Mouse (Mus musculus): Measurements from ENCODE around the gene Znrf1. TPM values are rescaled to one million over a fixed set of nuclear protein-coding genes. Genes with fewer than 3 reads are reported as not detected.
"Not testable (repeated sequence)": the region's sequence is repeated elsewhere in the genome, so short reads cannot be mapped to it uniquely, and the experiment has no call there.

Gene Znrf1
- total RNA-seq (2021) (10 to 100 TPM; 34.7 to 37.3 TPM), polyA plus RNA-seq (2012; rRNA removed) (105 and 109 TPM in 2 replicates)
- long read RNA-seq, transcript Znrf1-207 (5 exons, 1,238 nt) = major isoform, 14 of 24 reads
- long read RNA-seq, transcript Znrf1-201 (4 exons, 3,108 nt) = minor isoform, 7 of 24 reads
- long read RNA-seq, partial matches to known transcripts = 0 of 24 reads
- long read RNA-seq, other reads (novel, unspliced or antisense) = 3 of 24 reads

GRCm38 (mm10) chr8:111536031-111536977 lies at the start of gene Znrf1:
Gene Znrf1 (plus strand): TSS chr8:111536097.
- DNase-seq = peak; percentile 87

- DNase-seq = no peak
Observed at GRCm38 (mm10) chr8:111490034-111490591, 45.8 kb upstream of the Znrf1 start.

GRCm38 (mm10) chr8:111491191-111491590 lies 44.7 kb upstream of the Znrf1 start:
- DNase-seq = no peak

GRCm38 (mm10) chr8:111492508-111492907 lies 43.4 kb upstream of the Znrf1 start:
- no peak for DNase-seq

GRCm38 (mm10) chr8:111493176-111493575 lies 42.7 kb upstream of the Znrf1 start:
- DNase-seq = no peak

- no peak for DNase-seq
Observed at GRCm38 (mm10) chr8:111496326-111496725, 39.6 kb upstream of the Znrf1 start.

GRCm38 (mm10) chr8:111498249-111498648 lies 37.6 kb upstream of the Znrf1 start:
- DNase-seq = not testable (repeated sequence)

GRCm38 (mm10) chr8:111501724-111502464 lies 34.0 kb upstream of the Znrf1 start:
- DNase-seq = no peak

GRCm38 (mm10) chr8:111508566-111508965 lies 27.3 kb upstream of the Znrf1 start:
- no peak for DNase-seq

- no peak for DNase-seq
Observed at GRCm38 (mm10) chr8:111509278-111509677, 26.6 kb upstream of the Znrf1 start.

- DNase-seq = no peak
Observed at GRCm38 (mm10) chr8:111510401-111510800, 25.5 kb upstream of the Znrf1 start.

- no peak for DNase-seq
Observed at GRCm38 (mm10) chr8:111512941-111513340, 23.0 kb upstream of the Znrf1 start.

- DNase-seq = no peak
Observed at GRCm38 (mm10) chr8:111513446-111513845, 22.5 kb upstream of the Znrf1 start.

- DNase-seq = no peak
Observed at GRCm38 (mm10) chr8:111516451-111517035, 19.4 kb upstream of the Znrf1 start.

GRCm38 (mm10) chr8:111517466-111517865 lies 18.4 kb upstream of the Znrf1 start:
- DNase-seq = no peak

- DNase-seq = peak; percentile 98
Observed at GRCm38 (mm10) chr8:111521713-111522429, 14.0 kb upstream of the Znrf1 start, which contains the start of gene Wdr59. Gene Wdr59 (minus strand): TSS chr8:111522092.

GRCm38 (mm10) chr8:111526403-111527024 lies 9.4 kb upstream of the Znrf1 start:
- DNase-seq = no peak

GRCm38 (mm10) chr8:111527149-111527548 lies 8.7 kb upstream of the Znrf1 start:
- no peak for DNase-seq

- DNase-seq = no peak
Observed at GRCm38 (mm10) chr8:111528071-111528470, 7.8 kb upstream of the Znrf1 start.

- DNase-seq = no peak
Observed at GRCm38 (mm10) chr8:111531191-111531590, 4.7 kb upstream of the Znrf1 start.

GRCm38 (mm10) chr8:111531621-111532020 lies 4.3 kb upstream of the Znrf1 start:
- DNase-seq = no peak

All from adrenal gland, adult 2 months (tissue).